Mouse (Mus musculus): ENCODE data around the gene D2hgdh. TPM values are rescaled to one million over a fixed set of nuclear protein-coding genes. Genes with fewer than 3 reads are reported as not detected.
"Not testable (repeated sequence)": the region's sequence is repeated elsewhere in the genome, so short reads cannot be mapped to it uniquely, and the experiment has no call there.

Gene D2hgdh
- total and polyA plus RNA-seq, 3 experiments, result 14.4 to 19.2 TPM; not detected in 1

DNA sequence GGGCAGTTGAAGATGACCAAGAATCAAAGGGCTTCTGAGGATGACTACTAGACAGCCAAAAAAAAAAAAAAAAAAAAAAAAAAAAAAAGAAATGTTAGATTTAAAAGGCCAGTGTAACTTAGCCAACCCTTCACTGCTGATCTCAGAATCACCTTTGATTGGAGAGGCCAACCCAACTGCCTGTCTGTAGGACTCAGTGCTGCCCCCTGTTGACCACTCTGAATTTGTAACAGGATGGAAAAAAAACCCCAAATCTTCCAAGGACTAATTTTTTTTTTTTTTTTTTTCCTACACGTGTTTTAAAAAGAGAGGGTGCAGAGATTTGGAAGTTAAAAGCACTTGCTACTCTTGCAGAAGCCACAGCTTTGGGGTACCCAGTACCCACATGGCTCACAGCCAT, 66.2 kb downstream of the D2hgdh start:
- TF ChIP-seq CTCF (IDR thresholded peaks at IDR 0.05 in 2 of 3, conservative IDR thresholded peaks at IDR 0.05 in 1 of 3; ENCODE audit: control insufficient read depth in 1 of 3, insufficient read depth in 1 of 3, low read depth in 2 of 3, low read length in 3 of 3, poor library complexity in 1 of 3, severe bottlenecking in 1 of 3), result peak; percentile 29 to 38 (median 30); a peak in 5 of 6 replicates
- TF ChIP-seq ZNF384 (IDR thresholded peaks at IDR 0.05; ENCODE audit: low read depth, low read length), result peak; percentile 26; the same call in 1 of the 2 replicates
- TF ChIP-seq SMC3 (IDR thresholded peaks at IDR 0.05; ENCODE audit: low read depth, low read length), result peak; percentile 20; the same call in 1 of the 2 replicates
- DNase-seq (ENCODE audit: low read depth, low spot score), result peak; percentile 18

DNA sequence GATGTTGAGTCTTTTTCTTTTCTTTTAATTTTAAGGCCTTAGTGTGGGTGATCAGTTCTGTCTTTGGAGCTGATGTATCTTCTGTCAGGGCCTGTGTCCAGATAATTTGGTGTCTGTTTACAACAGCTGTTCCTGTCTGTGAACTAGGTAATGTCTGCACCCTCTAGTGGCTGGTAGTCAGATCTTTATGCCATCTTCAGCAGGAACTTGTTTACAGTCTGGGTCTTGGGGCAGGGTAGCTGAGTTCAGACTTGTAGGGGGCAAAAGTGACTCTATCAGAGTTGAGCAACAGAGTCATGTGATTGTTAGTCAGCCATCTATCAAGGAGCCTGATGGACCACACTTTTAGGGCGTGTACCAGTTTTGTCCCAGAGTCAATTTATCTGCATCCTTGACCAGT, 72.7 kb downstream of the D2hgdh start:
- not testable (repeated sequence) for H3K4me3 ChIP-seq (ENCODE audit: control insufficient read depth in 1 of 2, insufficient read depth in 1 of 2, low read depth in 2 of 2, low read length in 2 of 2); H3K36me3 ChIP-seq (ENCODE audit: control insufficient read depth in 1 of 2, insufficient read depth in 2 of 2, low read length in 2 of 2); DNase-seq (ENCODE audit: low read depth, low spot score); H3K4me1 ChIP-seq (ENCODE audit: control insufficient read depth in 1 of 2, insufficient read depth in 2 of 2, low read length in 2 of 2); H3K9me3 ChIP-seq (replicated peaks; ENCODE audit: insufficient read depth, low read length); H3K27ac ChIP-seq (ENCODE audit: control insufficient read depth, low read depth, low read length); H3K79me2 ChIP-seq (ENCODE audit: control insufficient read depth, insufficient read depth, low read length, poor library complexity); H3K9ac ChIP-seq (ENCODE audit: control insufficient read depth, low read depth, low read length, poor library complexity, severe bottlenecking); H3K27me3 ChIP-seq (ENCODE audit: control insufficient read depth in 1 of 2, insufficient read depth in 2 of 2, low read length in 2 of 2)

More for the DNA sequence above, 66.2 kb downstream of the D2hgdh start:
- not testable (repeated sequence) for H3K9me3 ChIP-seq (replicated peaks; ENCODE audit: insufficient read depth, low read length); H3K36me3 ChIP-seq (ENCODE audit: control insufficient read depth in 1 of 2, insufficient read depth in 2 of 2, low read length in 2 of 2); H3K27ac ChIP-seq (ENCODE audit: control insufficient read depth, low read depth, low read length); H3K27me3 ChIP-seq (ENCODE audit: control insufficient read depth in 1 of 2, insufficient read depth in 2 of 2, low read length in 2 of 2); H3K4me1 ChIP-seq (ENCODE audit: control insufficient read depth in 1 of 2, insufficient read depth in 2 of 2, low read length in 2 of 2); H3K4me3 ChIP-seq (ENCODE audit: control insufficient read depth in 1 of 2, insufficient read depth in 1 of 2, low read depth in 2 of 2, low read length in 2 of 2); H3K9ac ChIP-seq (ENCODE audit: control insufficient read depth, low read depth, low read length, poor library complexity, severe bottlenecking); H3K79me2 ChIP-seq (ENCODE audit: control insufficient read depth, insufficient read depth, low read length, poor library complexity)

DNA sequence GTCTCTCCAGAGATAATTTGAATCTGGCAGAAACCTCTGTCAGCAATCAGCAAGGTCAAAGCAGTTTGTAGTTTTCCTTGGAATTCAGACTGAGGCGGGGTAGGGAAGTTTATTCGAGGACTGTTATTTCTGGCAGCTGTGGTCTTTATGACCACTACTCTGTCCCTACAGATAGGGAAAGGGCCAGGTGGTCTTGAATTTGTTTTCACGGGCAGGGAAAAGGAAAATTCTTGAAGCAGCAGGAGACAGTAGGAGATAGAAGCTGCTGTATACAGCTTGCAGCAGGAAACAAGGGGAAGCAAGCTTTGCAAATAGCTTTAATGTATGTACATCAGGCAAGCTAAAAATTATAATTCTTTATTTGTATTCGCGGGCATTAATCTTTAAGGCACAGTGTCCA, 76.6 kb downstream of the D2hgdh start:
- H3K27ac ChIP-seq (ENCODE audit: control insufficient read depth, low read depth, low read length); H3K9me3 ChIP-seq (replicated peaks; ENCODE audit: insufficient read depth, low read length); H3K4me3 ChIP-seq (ENCODE audit: control insufficient read depth in 1 of 2, insufficient read depth in 1 of 2, low read depth in 2 of 2, low read length in 2 of 2); H3K4me1 ChIP-seq (ENCODE audit: control insufficient read depth in 1 of 2, insufficient read depth in 2 of 2, low read length in 2 of 2); H3K27me3 ChIP-seq (ENCODE audit: control insufficient read depth in 1 of 2, insufficient read depth in 2 of 2, low read length in 2 of 2); H3K9ac ChIP-seq (ENCODE audit: control insufficient read depth, low read depth, low read length, poor library complexity, severe bottlenecking); DNase-seq (ENCODE audit: low read depth, low spot score); H3K79me2 ChIP-seq (ENCODE audit: control insufficient read depth, insufficient read depth, low read length, poor library complexity); H3K36me3 ChIP-seq (ENCODE audit: control insufficient read depth in 1 of 2, insufficient read depth in 2 of 2, low read length in 2 of 2): not testable (repeated sequence)

Other genes with a start within 250 kb of the D2hgdh start
- gene Stk25, start 166.2 kb upstream of the D2hgdh start, total RNA-seq (2012; rRNA removed), result 58.6 and 66.1 TPM in 2 replicates
- gene Stk25, start 166.2 kb upstream of the D2hgdh start, polyA plus RNA-seq (2012; ENCODE audit: insufficient read depth in 1 of 2, insufficient read length in 2 of 2, low read depth in 1 of 2, low replicate concordance in 2 of 2, missing spikeins in 1 of 2), result 100 to 1,000 TPM in 1 of 2 experiments, not detected in 1; 128 TPM
- not detected in 2 replicates for gene Bok, start 139.2 kb upstream of the D2hgdh start, total RNA-seq (2012; rRNA removed)
- under 1 TPM in 1 of 2 experiments, not detected in 1; 0.17 TPM for gene Bok, start 139.2 kb upstream of the D2hgdh start, polyA plus RNA-seq (2012; ENCODE audit: insufficient read depth in 1 of 2, insufficient read length in 2 of 2, low read depth in 1 of 2, low replicate concordance in 2 of 2, missing spikeins in 1 of 2)
- 56.8 and 57.9 TPM in 2 replicates for gene Atg4b, start 73.4 kb upstream of the D2hgdh start, total RNA-seq (2012; rRNA removed)
- gene Atg4b, start 73.4 kb upstream of the D2hgdh start, polyA plus RNA-seq (2012; ENCODE audit: insufficient read depth in 1 of 2, insufficient read length in 2 of 2, low read depth in 1 of 2, low replicate concordance in 2 of 2, missing spikeins in 1 of 2), result 100 to 1,000 TPM in 1 of 2 experiments, not detected in 1; 121 TPM
- 81.8 and 84.9 TPM in 2 replicates for gene Thap4, start 70.0 kb upstream of the D2hgdh start, total RNA-seq (2012; rRNA removed)
- gene Thap4, start 70.0 kb upstream of the D2hgdh start, polyA plus RNA-seq (2012; ENCODE audit: insufficient read depth in 1 of 2, insufficient read length in 2 of 2, low read depth in 1 of 2, low replicate concordance in 2 of 2, missing spikeins in 1 of 2), result 100 to 1,000 TPM in 1 of 2 experiments, not detected in 1; 117 TPM
- 402 and 454 TPM in 2 replicates for gene Dtymk, start 23.0 kb upstream of the D2hgdh start, total RNA-seq (2012; rRNA removed)
- gene Dtymk, start 23.0 kb upstream of the D2hgdh start, polyA plus RNA-seq (2012; ENCODE audit: insufficient read depth in 1 of 2, insufficient read length in 2 of 2, low read depth in 1 of 2, low replicate concordance in 2 of 2, missing spikeins in 1 of 2), result 100 to 1,000 TPM; 193 to 391 TPM
- gene Ing5, start 20.9 kb upstream of the D2hgdh start, total RNA-seq (2012; rRNA removed), result 23.1 and 27.6 TPM in 2 replicates
- 10 to 100 TPM in 1 of 2 experiments, not detected in 1; 29.2 TPM for gene Ing5, start 20.9 kb upstream of the D2hgdh start, polyA plus RNA-seq (2012; ENCODE audit: insufficient read depth in 1 of 2, insufficient read length in 2 of 2, low read depth in 1 of 2, low replicate concordance in 2 of 2, missing spikeins in 1 of 2)
- not detected in 2 replicates for gene Gal3st2, start 36.4 kb downstream of the D2hgdh start, total RNA-seq (2012; rRNA removed)
- not detected for gene Gal3st2, start 36.4 kb downstream of the D2hgdh start, polyA plus RNA-seq (2012; ENCODE audit: insufficient read depth in 1 of 2, insufficient read length in 2 of 2, low read depth in 1 of 2, low replicate concordance in 2 of 2, missing spikeins in 1 of 2)
- 0.07 TPM in 1 of 2 replicates, not detected in the other for gene Gal3st2b, start 93.4 kb downstream of the D2hgdh start, total RNA-seq (2012; rRNA removed)
- gene Gal3st2b, start 93.4 kb downstream of the D2hgdh start, polyA plus RNA-seq (2012; ENCODE audit: insufficient read depth in 1 of 2, insufficient read length in 2 of 2, low read depth in 1 of 2, low replicate concordance in 2 of 2, missing spikeins in 1 of 2), result under 1 TPM in 1 of 2 experiments, not detected in 1; 0.14 TPM
- under 0.01 TPM in 1 of 2 replicates, not detected in the other for gene Gal3st2c, start 165.6 kb downstream of the D2hgdh start, total RNA-seq (2012; rRNA removed)
- gene Gal3st2c, start 165.6 kb downstream of the D2hgdh start, polyA plus RNA-seq (2012; ENCODE audit: insufficient read depth in 1 of 2, insufficient read length in 2 of 2, low read depth in 1 of 2, low replicate concordance in 2 of 2, missing spikeins in 1 of 2), result under 1 TPM in 1 of 2 experiments, not detected in 1; 0.06 TPM
- gene Neu4, start 195.5 kb downstream of the D2hgdh start, total RNA-seq (2012; rRNA removed), result not detected in 2 replicates
- not detected for gene Neu4, start 195.5 kb downstream of the D2hgdh start, polyA plus RNA-seq (2012; ENCODE audit: insufficient read depth in 1 of 2, insufficient read length in 2 of 2, low read depth in 1 of 2, low replicate concordance in 2 of 2, missing spikeins in 1 of 2)
- gene Pdcd1, start 227.6 kb downstream of the D2hgdh start, total RNA-seq (2012; rRNA removed), result 0.20 TPM in 1 of 2 replicates, not detected in the other
- gene Pdcd1, start 227.6 kb downstream of the D2hgdh start, polyA plus RNA-seq (2012; ENCODE audit: insufficient read depth in 1 of 2, insufficient read length in 2 of 2, low read depth in 1 of 2, low replicate concordance in 2 of 2, missing spikeins in 1 of 2), result under 1 TPM in 1 of 2 experiments, not detected in 1; 0.13 TPM

Measured in MEL (cell line).